Mouse (Mus musculus): ENCODE data around the gene Fgf8. TPM values are rescaled to one million over a fixed set of nuclear protein-coding genes. Genes with fewer than 3 reads are reported as not detected.

Fgf8 gene
- polyA plus RNA-seq, 1 experiment = not detected

Other genes starting within 250 kb of the Fgf8 start
- 8.3 and 8.5 TPM in 2 replicates for gene Poll, start 182.4 kb downstream of the Fgf8 start, polyA plus RNA-seq (2012; rRNA removed)
- gene Gm17018, start 182.3 kb downstream of the Fgf8 start, polyA plus RNA-seq (2012; rRNA removed) = 10.9 and 11.6 TPM in 2 replicates
- gene Fbxw4, start 82.6 kb downstream of the Fgf8 start, polyA plus RNA-seq (2012; rRNA removed) = 32.5 and 32.9 TPM in 2 replicates
- 56.0 and 71.8 TPM in 2 replicates for gene Npm3, start 6.7 kb upstream of the Fgf8 start, polyA plus RNA-seq (2012; rRNA removed)
- 14.7 and 21.1 TPM in 2 replicates for gene Mgea5, start 40.9 kb upstream of the Fgf8 start, polyA plus RNA-seq (2012; rRNA removed)
- gene Kcnip2, start 73.1 kb upstream of the Fgf8 start, polyA plus RNA-seq (2012; rRNA removed) = 11.2 and 12.6 TPM in 2 replicates